Mouse (Mus musculus) neural tube, embryonic 11.5 days (tissue): ENCODE measurements around the gene Egfem1. TPM values are rescaled to one million over a fixed set of nuclear protein-coding genes. Genes with fewer than 3 reads are reported as not detected.

ENCODE experiments used
- ATAC-seq: fragments of 200-750 bp; cut with Nextera tagmentation; 2 replicates; pipeline ENCODE4 v1.8.0; 2017; ENCODE audit warnings: moderate number of reproducible peaks, mild to moderate bottlenecking, moderate TSS enrichment, moderate library complexity; ENCODE audit not compliant: insufficient read depth, low FRiP score, low TSS enrichment
- DNase-seq: peaks from one replicate; pipeline ENCODE4 v3.0.0-alpha.2; 2015; ENCODE audit warnings: low spot score
- H3K27ac ChIP-seq: fragments of 300-500 bp; sonication (generic); 2 replicates; pipeline ENCODE4 v1.5.1; 2014; ENCODE audit warnings: low read depth, mild to moderate bottlenecking, low read length
- H3K27me3 ChIP-seq: fragments of 300-500 bp; sonication (generic); 2 replicates; pipeline ENCODE4 v1.6.1; 2014; ENCODE audit warnings: mild to moderate bottlenecking, low read length, mixed read lengths; ENCODE audit not compliant: control insufficient read depth, insufficient read depth
- H3K36me3 ChIP-seq: fragments of 300-500 bp; sonication (generic); 2 replicates; pipeline ENCODE4 v1.6.1; 2014; ENCODE audit warnings: mild to moderate bottlenecking, low read length, moderate library complexity, mixed read lengths; ENCODE audit not compliant: control insufficient read depth, insufficient read depth
- H3K4me1 ChIP-seq: fragments of 300-500 bp; sonication (generic); 2 replicates; pipeline ENCODE4 v1.6.1; 2014; ENCODE audit warnings: low read length, mixed read lengths; ENCODE audit not compliant: control insufficient read depth, insufficient read depth
- H3K4me2 ChIP-seq: fragments of 300-500 bp; sonication (generic); 2 replicates; pipeline ENCODE4 v1.6.1; 2014; ENCODE audit warnings: low read depth, mild to moderate bottlenecking, moderate library complexity
- H3K4me3 ChIP-seq: fragments of 300-500 bp; sonication (generic); 2 replicates; pipeline ENCODE4 v1.5.1; 2014; ENCODE audit warnings: low read depth, low read length
- H3K9ac ChIP-seq: fragments of 300-500 bp; sonication (generic); 2 replicates; pipeline ENCODE4 v1.6.1; 2014; ENCODE audit warnings: mild to moderate bottlenecking, low read length
- H3K9me3 ChIP-seq: fragments of 300-500 bp; sonication (generic); 2 replicates; pipeline ENCODE4 v1.6.1; 2016; ENCODE audit warnings: low read length; ENCODE audit not compliant: control insufficient read depth
- WGBS: fragments of 180-500 bp; shearing (Covaris S2); extraction: QIAGEN DNeasy Blood & Tissue Kit; methylation state at CpG from one replicate; pipeline ENCODE4 v1.1.7; 2014; 5-methylcytosine and 5-hydroxymethylcytosine counted together
- polyA plus RNA-seq: library from polyadenylated mRNA; unstranded; fragments of >200 nt; fragmentation: Nextera tagmentation; extraction: Ambion mirVana; gene quantifications from 2 replicates; pipeline ENCODE4 v1.2.1, GENCODE M21; 2014

The Egfem1 gene
- polyA plus RNA-seq, 1 experiment from 2014 or later, result 4.4 TPM

- Histone ChIP-seq H3K36me3 (no peaks in the 10 kb centered on the region), H3K4me2 (no peak overlapping the region), H3K4me1 (no peaks in the 10 kb centered on the region), H3K4me3 (no peak overlapping the region), H3K9ac (no peak overlapping the region), H3K9me3 (no peaks in the 10 kb centered on the region), H3K27me3 (no peaks in the 10 kb centered on the region), H3K27ac (no peak overlapping the region)
- ATAC-seq (no peak), DNase-seq (no peak)
- 75% methylated on average over 3 of the region's 3 CpGs for WGBS
These were observed 364.3 kb downstream of the Egfem1 start for GRCm38 (mm10) chr3:29446081-29446480.

- H3K36me3 ChIP-seq, result no peaks in the 10 kb centered on the region
- no peak overlapping the region for H3K4me2 ChIP-seq
- no peaks in the 10 kb centered on the region for H3K4me1 ChIP-seq
- no peak overlapping the region for H3K27ac ChIP-seq
- DNase-seq (no peak), ATAC-seq (no peak)
- H3K9ac ChIP-seq, result no peak overlapping the region
- no peaks in the 10 kb centered on the region for H3K9me3 ChIP-seq
- 64% methylated on average over 5 of the region's 5 CpGs for WGBS
- no peak overlapping the region for H3K4me3 ChIP-seq
- no peaks in the 10 kb centered on the region for H3K27me3 ChIP-seq
These were observed 367.1 kb downstream of the Egfem1 start for GRCm38 (mm10) chr3:29448829-29449406.

- no peak for ATAC-seq
- H3K27ac ChIP-seq, result no peak overlapping the region
These were observed 416.4 kb downstream of the Egfem1 start for GRCm38 (mm10) chr3:29498211-29498610.

GRCm38 (mm10) chr3:29499188-29499587 is 417.4 kb downstream of the Egfem1 start:
- 88% methylated on average over 6 of the region's 6 CpGs for WGBS
- no peaks in the 10 kb centered on the region for H3K9me3 ChIP-seq
- DNase-seq, result no peak
- no peak overlapping the region for H3K4me3 ChIP-seq
- no peaks in the 10 kb centered on the region for H3K4me1 ChIP-seq
- no peak overlapping the region for H3K4me2 ChIP-seq
- no peak overlapping the region for H3K9ac ChIP-seq
- H3K27me3 ChIP-seq, result no peaks in the 10 kb centered on the region
- no peak overlapping the region for H3K27ac ChIP-seq
- ATAC-seq, result no peak
- no peaks in the 10 kb centered on the region for H3K36me3 ChIP-seq

More at GRCm38 (mm10) chr3:29498211-29498610, 416.4 kb downstream of the Egfem1 start:
- no peaks in the 10 kb centered on the region for H3K4me1 ChIP-seq
- no peaks in the 10 kb centered on the region for H3K27me3 ChIP-seq
- H3K4me3 ChIP-seq, result no peak overlapping the region
- no peak overlapping the region for H3K4me2 ChIP-seq
- WGBS, result 86% methylated on average over 2 of the region's 2 CpGs
- no peaks in the 10 kb centered on the region for H3K36me3 ChIP-seq
- H3K9me3 ChIP-seq, result no peaks in the 10 kb centered on the region
- no peak for DNase-seq
- no peak overlapping the region for H3K9ac ChIP-seq

- H3K36me3 ChIP-seq, result no peaks in the 10 kb centered on the region
- H3K9me3 ChIP-seq, result no peaks in the 10 kb centered on the region
- H3K27me3 ChIP-seq, result no peaks in the 10 kb centered on the region
- no peak overlapping the region for H3K27ac ChIP-seq
- 82% methylated on average over 11 of the region's 11 CpGs for WGBS
- DNase-seq (no peak), ATAC-seq (no peak)
- no peak overlapping the region for H3K4me2 ChIP-seq
- H3K4me1 ChIP-seq, result no peaks in the 10 kb centered on the region
- H3K9ac ChIP-seq, result no peak overlapping the region
- no peak overlapping the region for H3K4me3 ChIP-seq
These were observed 443.6 kb downstream of the Egfem1 start for GRCm38 (mm10) chr3:29525298-29525962.

- no peak overlapping the region for H3K27ac ChIP-seq
- no peaks in the 10 kb centered on the region for H3K36me3 ChIP-seq
- no peak for DNase-seq
- no peaks in the 10 kb centered on the region for H3K9me3 ChIP-seq
- no peak overlapping the region for H3K4me3 ChIP-seq
- no peak for ATAC-seq
- no peak overlapping the region for H3K4me2 ChIP-seq
- H3K4me1 ChIP-seq, result no peaks in the 10 kb centered on the region
- no peaks in the 10 kb centered on the region for H3K27me3 ChIP-seq
- no peak overlapping the region for H3K9ac ChIP-seq
- WGBS, result 85% methylated on average over 12 of the region's 12 CpGs
These were observed 444.1 kb downstream of the Egfem1 start for GRCm38 (mm10) chr3:29525963-29526301.

GRCm38 (mm10) chr3:29539211-29539610 is 457.4 kb downstream of the Egfem1 start:
- H3K4me3 ChIP-seq, result no peak overlapping the region
- no peak overlapping the region for H3K27ac ChIP-seq
- H3K9ac ChIP-seq, result no peak overlapping the region
- no peak for ATAC-seq
- no peak overlapping the region for H3K4me2 ChIP-seq
- H3K27me3 ChIP-seq, result no peaks in the 10 kb centered on the region
- WGBS, result 82% methylated on average over 2 of the region's 2 CpGs
- DNase-seq, result no peak
- no peaks in the 10 kb centered on the region for H3K36me3 ChIP-seq
- no peaks in the 10 kb centered on the region for H3K9me3 ChIP-seq
- H3K4me1 ChIP-seq, result no peaks in the 10 kb centered on the region

- Histone ChIP-seq H3K4me1 (no peaks in the 10 kb centered on the region), H3K27ac (no peak overlapping the region), H3K4me3 (no peak overlapping the region), H3K4me2 (no peak overlapping the region), H3K36me3 (no peaks in the 10 kb centered on the region), H3K27me3 (no peaks in the 10 kb centered on the region), H3K9ac (no peak overlapping the region), H3K9me3 (no peaks in the 10 kb centered on the region)
- DNase-seq (no peak), ATAC-seq (no peak)
- WGBS, result 34% methylated on average over 1 of the region's 1 CpGs
These were observed 458.1 kb downstream of the Egfem1 start for GRCm38 (mm10) chr3:29539902-29540301.

- no peaks in the 10 kb centered on the region for H3K4me1 ChIP-seq
- H3K36me3 ChIP-seq, result no peaks in the 10 kb centered on the region
- DNase-seq (peak; percentile 60), ATAC-seq (peak; percentile 90)
- no peaks in the 10 kb centered on the region for H3K27me3 ChIP-seq
- no peak overlapping the region for H3K27ac ChIP-seq
- H3K9me3 ChIP-seq, result no peaks in the 10 kb centered on the region
- no peak overlapping the region for H3K9ac ChIP-seq
- no peak overlapping the region for H3K4me3 ChIP-seq
- WGBS, result 4% methylated on average over 1 of the region's 1 CpGs
- H3K4me2 ChIP-seq, result no peak overlapping the region
These were observed 459.8 kb downstream of the Egfem1 start for GRCm38 (mm10) chr3:29541477-29542079.
